Mouse (Mus musculus): ENCODE measurements around the gene Gli3. TPM values are rescaled to one million over a fixed set of nuclear protein-coding genes. Genes with fewer than 3 reads are reported as not detected.

Gli3 gene
- polyA plus RNA-seq, 1 experiment from 2014 or later = 0.60 TPM

DNA sequence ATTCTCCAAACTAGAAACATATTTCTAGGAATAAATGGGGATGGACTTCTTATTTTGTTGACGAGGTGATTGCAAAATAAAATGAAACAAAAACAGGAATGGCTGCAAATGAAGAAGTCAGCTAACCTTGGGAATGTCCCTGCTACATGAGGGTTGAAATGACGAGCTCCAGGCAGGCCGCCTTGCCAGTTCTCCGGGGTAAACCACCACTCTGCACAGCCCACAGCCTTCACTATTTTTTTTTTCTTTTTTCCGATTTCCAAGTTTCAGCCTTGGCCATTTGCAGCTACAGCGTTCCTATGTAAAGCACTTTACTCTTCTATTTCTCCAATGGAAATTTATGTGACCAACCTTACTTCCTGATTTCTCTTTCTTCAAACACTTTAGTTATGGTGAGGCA, 236.1 kb downstream of the Gli3 start:
- Histone ChIP-seq H3K4me3 (replicated peaks) (no peak overlapping the region), H3K9me3 (replicated peaks) (no peaks in the 10 kb centered on the region), H3K27me3 (no peaks in the 10 kb centered on the region), H3K4me2 (no peak overlapping the region), H3K36me3 (no peaks in the 10 kb centered on the region), H3K4me1 (replicated peaks) (no peaks in the 10 kb centered on the region), H3K9ac (no peak overlapping the region), H3K27ac (no peak overlapping the region)
- DNase-seq = no peak
- WGBS (ENCODE audit: insufficient replicate concordance) = 75% methylated on average over 6 of the region's 6 CpGs
- no peak for ATAC-seq (ENCODE audit: low read depth)

DNA sequence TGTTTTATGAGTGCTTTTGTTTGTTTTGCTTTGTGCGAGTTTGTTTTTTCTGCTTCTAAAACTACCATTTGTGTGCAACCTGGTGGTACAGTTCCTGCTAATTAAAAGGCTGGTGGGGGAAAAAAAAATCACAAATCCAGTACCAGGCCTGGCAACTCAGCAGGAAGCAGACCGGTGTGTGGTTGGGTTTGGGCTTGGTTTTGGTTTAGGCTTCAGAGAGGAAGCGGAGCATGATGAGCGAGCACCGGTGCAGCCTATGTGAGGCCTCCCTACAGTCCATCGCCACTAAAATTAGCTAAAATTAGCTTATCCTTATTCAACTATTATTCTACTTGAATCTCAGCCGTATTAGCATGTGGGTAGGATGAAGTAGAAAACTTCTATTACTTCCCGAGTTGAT, 241.6 kb downstream of the Gli3 start:
- Histone ChIP-seq H3K4me3 (replicated peaks) (no peak overlapping the region), H3K27me3 (no peaks in the 10 kb centered on the region), H3K4me1 (replicated peaks) (no peaks in the 10 kb centered on the region), H3K36me3 (no peaks in the 10 kb centered on the region), H3K9me3 (replicated peaks) (no peaks in the 10 kb centered on the region), H3K4me2 (no peak overlapping the region), H3K9ac (no peak overlapping the region), H3K27ac (no peak overlapping the region)
- 61% methylated on average over 8 of the region's 8 CpGs for WGBS (ENCODE audit: insufficient replicate concordance)
- ATAC-seq (ENCODE audit: low read depth) (no peak), DNase-seq (no peak)

DNA sequence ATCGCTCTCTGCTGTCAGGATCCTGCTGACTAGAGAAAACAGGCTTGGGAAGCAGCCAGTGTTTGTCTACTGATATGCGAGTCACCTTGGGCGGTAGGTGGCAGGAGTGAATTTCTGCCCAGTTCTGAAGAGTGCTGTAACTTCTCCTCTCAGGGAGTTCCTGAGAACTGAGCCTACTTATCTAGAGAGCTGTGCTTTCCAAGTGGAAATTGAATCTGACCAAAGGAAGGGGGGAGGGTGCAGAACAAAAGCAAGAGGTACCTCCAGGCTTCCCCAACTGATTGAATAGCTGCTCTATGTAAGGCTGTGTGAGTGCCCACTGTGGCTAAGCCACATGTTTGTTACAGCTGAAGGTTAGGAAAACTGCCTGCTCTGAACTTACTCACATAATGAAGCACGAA, 244.4 kb downstream of the Gli3 start:
- Histone ChIP-seq H3K4me1 (replicated peaks) (no peaks in the 10 kb centered on the region), H3K9me3 (replicated peaks) (no peaks in the 10 kb centered on the region), H3K9ac (no peak overlapping the region), H3K27ac (no peak overlapping the region), H3K27me3 (no peaks in the 10 kb centered on the region), H3K4me3 (replicated peaks) (no peak overlapping the region), H3K4me2 (no peak overlapping the region), H3K36me3 (no peaks in the 10 kb centered on the region)
- 56% methylated on average over 4 of the region's 4 CpGs for WGBS (ENCODE audit: insufficient replicate concordance)
- ATAC-seq (ENCODE audit: low read depth) (no peak), DNase-seq (no peak)

DNA sequence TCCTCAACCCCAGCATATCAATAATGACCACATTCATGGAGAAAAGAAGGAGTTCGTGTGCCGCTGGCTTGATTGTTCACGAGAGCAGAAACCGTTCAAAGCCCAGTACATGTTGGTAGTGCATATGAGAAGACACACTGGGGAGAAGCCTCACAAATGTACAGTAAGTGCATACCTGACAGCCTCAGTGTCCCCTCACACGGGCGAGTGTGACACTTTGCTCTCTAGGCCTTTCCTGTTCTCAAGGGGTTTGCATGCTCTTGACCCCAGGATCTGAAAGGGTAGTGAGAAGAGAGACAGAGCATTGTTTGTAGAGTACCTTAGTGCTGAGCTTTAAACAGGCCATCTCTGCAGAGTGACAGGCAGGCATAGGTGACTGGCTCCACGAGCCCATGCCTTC, 250.5 kb downstream of the Gli3 start:
- no peak overlapping the region for H3K4me3 ChIP-seq (replicated peaks)
- DNase-seq = no peak
- no peak overlapping the region for H3K27ac ChIP-seq
- H3K9ac ChIP-seq = no peak overlapping the region
- H3K36me3 ChIP-seq = no peaks in the 10 kb centered on the region
- H3K27me3 ChIP-seq = no peaks in the 10 kb centered on the region
- no peaks in the 10 kb centered on the region for H3K4me1 ChIP-seq (replicated peaks)
- no peaks in the 10 kb centered on the region for H3K9me3 ChIP-seq (replicated peaks)
- no peak overlapping the region for H3K4me2 ChIP-seq
- ATAC-seq (ENCODE audit: low read depth) = no peak
- WGBS (ENCODE audit: insufficient replicate concordance) = 76% methylated on average over 7 of the region's 7 CpGs

DNA sequence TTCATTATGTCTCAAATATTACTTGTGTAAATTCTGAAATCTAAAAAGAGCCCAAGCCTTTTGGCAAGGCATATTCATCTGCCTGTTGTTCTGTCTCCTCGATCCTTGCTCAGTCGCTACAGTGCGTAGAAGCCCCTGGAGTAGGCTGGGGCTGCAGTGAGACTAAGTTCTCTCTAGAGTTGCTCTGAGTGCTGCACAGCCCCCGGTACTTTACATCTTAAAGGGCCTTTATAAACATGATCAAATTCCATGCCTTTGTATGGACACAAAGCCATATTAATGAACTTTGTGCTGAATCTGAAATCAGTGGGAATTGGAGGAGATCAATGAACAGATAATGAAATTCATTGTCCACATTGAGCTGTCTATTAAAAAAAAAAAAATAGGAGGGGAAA, 251.3 kb downstream of the Gli3 start:
- Histone ChIP-seq H3K9ac (no peak overlapping the region), H3K27me3 (no peaks in the 10 kb centered on the region), H3K4me3 (replicated peaks) (no peak overlapping the region), H3K9me3 (replicated peaks) (no peaks in the 10 kb centered on the region), H3K4me2 (no peak overlapping the region), H3K27ac (no peak overlapping the region), H3K36me3 (no peaks in the 10 kb centered on the region), H3K4me1 (replicated peaks) (no peaks in the 10 kb centered on the region)
- 68% methylated on average over 4 of the region's 4 CpGs for WGBS (ENCODE audit: insufficient replicate concordance)
- DNase-seq (no peak), ATAC-seq (ENCODE audit: low read depth) (no peak)

DNA sequence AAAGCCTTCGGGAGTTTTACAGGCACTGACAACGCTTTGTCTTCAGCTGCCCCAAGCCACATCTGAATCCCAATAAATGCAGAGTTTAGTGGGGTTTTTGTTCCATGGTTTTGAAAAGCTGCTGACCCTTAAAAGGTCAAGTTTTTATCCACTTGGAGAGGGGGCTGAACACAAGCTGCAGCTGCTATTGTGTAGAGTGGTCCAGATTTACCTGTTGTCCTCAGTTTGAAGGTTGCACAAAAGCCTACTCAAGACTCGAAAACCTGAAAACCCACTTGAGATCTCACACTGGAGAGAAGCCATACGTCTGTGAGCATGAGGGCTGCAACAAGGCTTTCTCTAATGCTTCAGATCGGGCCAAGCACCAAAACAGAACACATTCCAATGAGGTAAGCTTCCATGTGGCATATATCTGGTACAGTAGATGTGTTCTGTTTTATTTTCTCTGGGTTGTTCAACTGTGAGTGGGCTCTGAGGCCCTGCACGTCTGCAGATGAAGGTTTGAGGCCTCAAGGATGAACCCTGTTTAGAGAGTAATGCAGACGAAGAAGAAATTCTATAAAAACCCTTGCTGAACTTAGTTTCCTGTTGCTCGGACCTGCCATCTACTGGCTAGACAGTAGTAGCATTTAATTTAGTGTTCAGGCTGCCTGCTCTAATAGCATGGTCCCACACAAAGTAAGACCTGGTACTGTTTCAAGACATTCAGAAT, 251.8 kb downstream of the Gli3 start:
- Histone ChIP-seq H3K36me3 (no peaks in the 10 kb centered on the region), H3K27ac (no peak overlapping the region), H3K4me3 (replicated peaks) (no peak overlapping the region), H3K9ac (no peak overlapping the region), H3K9me3 (replicated peaks) (no peaks in the 10 kb centered on the region), H3K4me2 (no peak overlapping the region), H3K4me1 (replicated peaks) (no peaks in the 10 kb centered on the region), H3K27me3 (no peaks in the 10 kb centered on the region)
- DNase-seq (no peak), ATAC-seq (ENCODE audit: low read depth) (no peak)
- WGBS (ENCODE audit: insufficient replicate concordance) = 44% methylated on average over 8 of the region's 8 CpGs

DNA sequence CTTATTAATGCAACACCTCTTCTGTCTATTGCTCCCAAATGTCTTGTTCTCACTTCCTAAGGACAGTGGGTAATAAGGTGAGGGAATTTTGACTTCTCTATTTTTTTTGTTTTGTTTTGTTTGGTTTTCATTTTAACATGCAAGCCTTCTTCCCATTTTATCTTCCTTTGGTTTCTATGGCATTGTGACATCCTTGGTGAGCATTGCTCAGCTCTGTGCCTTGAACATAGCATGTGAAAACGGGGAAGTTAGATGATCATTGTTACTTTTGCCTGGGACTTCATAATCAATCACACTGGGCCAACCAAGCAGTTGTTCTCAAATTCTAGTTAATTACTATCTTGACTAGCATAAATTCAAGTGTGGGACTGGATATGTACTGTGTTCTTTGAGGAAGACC, 258.4 kb downstream of the Gli3 start:
- no peak overlapping the region for H3K4me3 ChIP-seq (replicated peaks)
- no peak overlapping the region for H3K4me2 ChIP-seq
- no peaks in the 10 kb centered on the region for H3K9me3 ChIP-seq (replicated peaks)
- no peaks in the 10 kb centered on the region for H3K4me1 ChIP-seq (replicated peaks)
- no peaks in the 10 kb centered on the region for H3K27me3 ChIP-seq
- ATAC-seq (ENCODE audit: low read depth) (no peak), DNase-seq (no peak)
- no peak overlapping the region for H3K9ac ChIP-seq
- WGBS (ENCODE audit: insufficient replicate concordance) = 46% methylated on average over 1 of the region's 1 CpGs
- H3K36me3 ChIP-seq = no peaks in the 10 kb centered on the region
- no peak overlapping the region for H3K27ac ChIP-seq

DNA sequence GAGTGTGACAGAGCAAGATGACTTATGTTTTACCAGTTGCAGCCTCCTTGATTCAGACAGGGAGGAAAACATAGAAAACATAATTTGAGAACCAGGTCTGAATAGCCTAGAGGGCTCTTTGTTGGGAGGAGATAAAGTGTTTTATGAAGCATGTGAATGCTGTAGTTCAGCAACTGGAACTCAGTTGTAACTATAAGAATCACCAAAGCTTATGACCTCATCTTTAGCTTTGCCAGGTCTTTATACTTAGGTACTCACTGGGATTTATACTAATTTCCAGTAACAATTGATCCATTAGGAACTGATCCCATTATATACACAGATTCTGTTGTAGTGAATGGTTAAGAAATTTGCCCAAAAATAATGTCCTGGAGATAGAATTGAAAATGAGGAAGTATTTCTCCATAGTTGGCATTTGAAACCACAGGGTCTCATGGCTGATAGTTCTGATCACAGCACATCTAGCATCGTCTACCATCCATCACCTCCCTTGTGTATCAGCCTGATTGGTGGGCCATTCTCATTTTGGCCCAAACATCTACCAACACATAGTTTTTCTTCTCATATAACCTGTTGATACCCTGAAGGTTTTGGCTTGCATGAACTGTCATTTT, 259.8 kb downstream of the Gli3 start:
- DNase-seq (no peak), ATAC-seq (ENCODE audit: low read depth) (no peak)
- Histone ChIP-seq H3K4me2 (no peak overlapping the region), H3K4me3 (replicated peaks) (no peak overlapping the region), H3K27ac (no peak overlapping the region), H3K9me3 (replicated peaks) (no peaks in the 10 kb centered on the region), H3K4me1 (replicated peaks) (no peaks in the 10 kb centered on the region), H3K9ac (no peak overlapping the region), H3K36me3 (no peaks in the 10 kb centered on the region), H3K27me3 (no peaks in the 10 kb centered on the region)
- 34% methylated on average over 1 of the region's 1 CpGs for WGBS (ENCODE audit: insufficient replicate concordance)

DNA sequence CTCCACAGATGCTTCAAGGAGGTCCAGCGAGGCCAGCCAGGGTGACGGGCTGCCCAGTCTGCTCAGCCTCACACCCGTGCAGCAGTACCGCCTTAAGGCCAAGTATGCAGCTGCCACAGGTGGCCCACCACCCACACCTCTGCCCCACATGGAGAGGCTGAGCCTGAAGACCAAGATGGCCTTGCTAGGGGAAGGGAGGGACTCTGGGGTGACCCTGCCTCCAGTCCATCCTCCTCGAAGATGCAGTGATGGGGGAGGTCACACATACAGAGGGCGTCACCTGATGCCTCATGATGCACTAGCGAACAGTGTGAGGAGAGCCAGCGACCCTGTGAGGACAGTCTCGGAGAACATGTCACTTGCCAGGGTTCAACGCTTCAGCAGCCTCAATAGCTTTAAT, 261.7 kb downstream of the Gli3 start:
- Histone ChIP-seq H3K27me3 (no peaks in the 10 kb centered on the region), H3K36me3 (no peaks in the 10 kb centered on the region), H3K9me3 (replicated peaks) (no peaks in the 10 kb centered on the region), H3K4me1 (replicated peaks) (no peaks in the 10 kb centered on the region), H3K4me3 (replicated peaks) (no peak overlapping the region), H3K4me2 (no peak overlapping the region), H3K9ac (no peak overlapping the region), H3K27ac (no peak overlapping the region)
- WGBS (ENCODE audit: insufficient replicate concordance) = 77% methylated on average over 10 of the region's 10 CpGs
- ATAC-seq (ENCODE audit: low read depth) (no peak), DNase-seq (no peak)

DNA sequence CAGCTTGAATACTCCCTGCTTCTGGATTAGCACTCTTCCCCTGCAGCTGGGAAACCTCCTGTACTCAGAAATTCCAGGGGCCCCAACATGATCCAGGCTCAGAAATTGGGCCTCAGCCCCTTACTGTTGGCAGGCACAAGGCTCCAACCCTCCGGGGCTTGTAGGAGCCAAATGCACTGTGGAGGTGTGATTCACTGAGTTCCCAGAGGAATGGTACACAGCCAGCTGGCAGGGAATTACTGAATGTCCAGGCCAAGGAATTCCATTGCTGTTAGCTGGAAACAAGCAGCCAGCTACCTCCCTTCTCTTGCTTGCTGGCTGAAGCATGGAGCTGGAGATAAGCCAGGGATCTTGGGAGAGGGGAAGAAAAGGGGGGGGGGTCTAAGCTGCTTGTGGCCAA, 278.7 kb downstream of the Gli3 start:
- Histone ChIP-seq H3K4me1 (replicated peaks) (no peaks in the 10 kb centered on the region), H3K9me3 (replicated peaks) (no peaks in the 10 kb centered on the region), H3K4me2 (no peak overlapping the region), H3K9ac (no peak overlapping the region), H3K27me3 (no peaks in the 10 kb centered on the region), H3K27ac (no peak overlapping the region), H3K4me3 (replicated peaks) (no peak overlapping the region), H3K36me3 (no peaks in the 10 kb centered on the region)
- 63% methylated on average over 1 of the region's 1 CpGs for WGBS (ENCODE audit: insufficient replicate concordance)
- ATAC-seq (ENCODE audit: low read depth) = no peak
- DNase-seq = no peak

DNA sequence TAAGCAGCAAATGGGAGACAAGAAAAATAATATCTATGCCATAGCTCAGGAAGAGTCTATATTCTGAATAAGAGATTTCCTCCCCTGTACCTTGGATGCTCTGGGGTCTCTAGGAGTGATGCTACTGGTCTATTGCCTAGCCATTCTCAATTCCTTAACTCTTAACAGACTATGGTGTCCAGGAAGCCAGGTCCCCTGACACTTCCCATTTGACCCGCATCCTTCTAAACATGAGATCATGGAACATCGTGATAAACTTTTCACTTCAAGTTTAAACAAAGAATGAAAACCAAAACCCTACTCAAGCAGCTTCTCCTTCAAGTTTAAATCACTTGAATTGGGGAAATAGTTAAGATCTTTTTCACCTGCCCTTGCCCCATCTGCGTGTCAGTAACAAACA, 279.3 kb downstream of the Gli3 start:
- ATAC-seq (ENCODE audit: low read depth) = no peak
- H3K27ac ChIP-seq = no peak overlapping the region
- H3K9me3 ChIP-seq (replicated peaks) = no peaks in the 10 kb centered on the region
- no peak overlapping the region for H3K4me3 ChIP-seq (replicated peaks)
- no peak for DNase-seq
- H3K4me1 ChIP-seq (replicated peaks) = no peaks in the 10 kb centered on the region
- WGBS (ENCODE audit: insufficient replicate concordance) = 66% methylated on average over 3 of the region's 3 CpGs
- no peaks in the 10 kb centered on the region for H3K27me3 ChIP-seq
- no peak overlapping the region for H3K9ac ChIP-seq
- no peak overlapping the region for H3K4me2 ChIP-seq
- H3K36me3 ChIP-seq = no peaks in the 10 kb centered on the region

DNA sequence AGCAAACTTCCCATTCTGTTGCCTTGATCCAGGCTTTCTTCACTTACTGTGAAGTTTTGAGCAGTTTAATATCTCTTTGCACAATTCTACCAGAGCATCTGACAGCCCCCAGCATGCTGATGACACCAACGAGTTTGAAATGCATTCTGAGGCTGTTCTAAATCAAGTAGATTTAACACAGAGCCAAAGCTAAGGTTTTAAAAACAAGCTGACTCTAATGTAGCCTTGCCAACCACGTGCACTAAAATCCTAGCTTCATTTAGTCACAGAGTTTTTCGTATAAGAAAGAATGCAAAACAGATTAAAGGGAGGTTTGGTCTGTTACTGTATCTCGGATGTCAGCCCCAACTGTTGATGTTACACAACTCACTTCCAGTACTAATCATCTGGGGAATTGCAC, 279.7 kb downstream of the Gli3 start:
- Histone ChIP-seq H3K27me3 (no peaks in the 10 kb centered on the region), H3K36me3 (no peaks in the 10 kb centered on the region), H3K9ac (no peak overlapping the region), H3K9me3 (replicated peaks) (no peaks in the 10 kb centered on the region), H3K4me3 (replicated peaks) (no peak overlapping the region), H3K4me2 (no peak overlapping the region), H3K27ac (no peak overlapping the region), H3K4me1 (replicated peaks) (no peaks in the 10 kb centered on the region)
- no peak for DNase-seq
- no peak for ATAC-seq (ENCODE audit: low read depth)
- 44% methylated on average over 4 of the region's 4 CpGs for WGBS (ENCODE audit: insufficient replicate concordance)

All from liver, embryonic 13.5 days (tissue).